Mouse (Mus musculus): ENCODE results near the gene Prrg3.

- TF ChIP-seq CTCF (IDR thresholded peaks at IDR 0.05) = no peak
- TF ChIP-seq POLR2A (IDR thresholded peaks at IDR 0.05; ENCODE audit: insufficient read depth, low read depth, low read length) = no peak
- TF ChIP-seq EP300 (IDR thresholded peaks at IDR 0.05; ENCODE audit: insufficient read depth, low read depth, low read length) = no peak
Measured at GRCm38 (mm10) chrX:71995972-71996371, 33.5 kb downstream of the Prrg3 start.
